Mouse (Mus musculus) lung, postnatal 0 days (tissue): ENCODE data around the gene Mepe.

Experiments used
- CTCF ChIP-seq: IDR thresholded peaks from 2 replicates; pipeline ENCODE4 v1.5.1; 2016; ENCODE audit warnings: antibody characterized with exemption, mild to moderate bottlenecking
- EP300 ChIP-seq: IDR thresholded peaks from 2 replicates; pipeline ENCODE4 v1.6.1; 2016; ENCODE audit warnings: antibody characterized with exemption, mild to moderate bottlenecking, control low read depth

DNA sequence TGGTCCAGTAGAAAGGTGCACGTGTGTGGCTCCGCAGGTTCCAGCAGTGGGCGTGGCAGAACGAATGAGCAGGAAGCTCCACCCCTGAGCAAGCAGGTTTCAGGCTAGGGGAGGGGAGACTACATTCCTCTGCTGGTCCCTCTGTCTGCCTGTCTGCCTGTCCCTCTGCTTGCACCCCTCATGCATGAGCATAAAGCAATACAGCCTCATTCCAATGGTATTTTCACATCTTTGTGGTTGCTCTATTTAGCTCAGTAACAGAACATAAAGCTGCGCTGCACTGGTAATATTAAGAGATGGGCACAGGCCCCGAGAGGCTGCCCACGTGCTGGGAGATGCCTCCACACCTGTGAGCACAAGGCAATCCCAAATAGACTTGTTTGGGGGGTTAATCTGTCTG lies 56.5 kb downstream of the Mepe start:
- TF ChIP-seq CTCF (no peak), EP300 (no peak)
